Mouse (Mus musculus) ZHBTc4 (cell line): Measurements from ENCODE around the gene Gm10203.
"Not testable (repeated sequence)": the region's sequence is repeated elsewhere in the genome, so short reads cannot be mapped to it uniquely, and the experiment has no call there.

Experiments used
- DNase-seq: peaks from one replicate; pipeline ENCODE4 v3.0.0-alpha.2; 2011; ENCODE audit warnings: low read depth, low spot score

Gm10203 gene

GRCm38 (mm10) chr6:149129870-149130269 is at the start of gene Gm10203:
Gene Gm10203 (plus strand): TSS chr6:149130170.
- DNase-seq, result not testable (repeated sequence)

GRCm38 (mm10) chr6:149092406-149092805 is 37.6 kb upstream of the Gm10203 start:
- no peak for DNase-seq

DNA sequence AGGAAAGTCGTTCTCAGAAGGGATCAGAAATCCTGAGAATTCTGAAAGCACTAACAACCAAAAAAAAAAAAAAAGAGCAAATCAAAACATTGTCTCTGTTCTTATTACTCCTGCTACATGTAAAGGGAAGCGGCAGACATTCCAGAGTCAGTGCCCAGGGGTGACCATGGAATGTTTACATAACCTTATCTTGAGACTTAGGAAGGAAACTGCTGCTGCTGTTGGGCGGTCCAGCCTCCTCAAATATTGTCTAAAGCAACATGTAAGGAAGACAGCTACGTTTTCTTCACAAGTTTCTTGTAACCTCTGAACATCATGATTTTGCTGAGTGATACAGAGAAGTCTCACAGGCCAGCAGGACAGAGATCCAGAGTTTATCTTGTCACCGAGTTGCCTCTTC is 36.5 kb upstream of the Gm10203 start:
- no peak for DNase-seq

DNA sequence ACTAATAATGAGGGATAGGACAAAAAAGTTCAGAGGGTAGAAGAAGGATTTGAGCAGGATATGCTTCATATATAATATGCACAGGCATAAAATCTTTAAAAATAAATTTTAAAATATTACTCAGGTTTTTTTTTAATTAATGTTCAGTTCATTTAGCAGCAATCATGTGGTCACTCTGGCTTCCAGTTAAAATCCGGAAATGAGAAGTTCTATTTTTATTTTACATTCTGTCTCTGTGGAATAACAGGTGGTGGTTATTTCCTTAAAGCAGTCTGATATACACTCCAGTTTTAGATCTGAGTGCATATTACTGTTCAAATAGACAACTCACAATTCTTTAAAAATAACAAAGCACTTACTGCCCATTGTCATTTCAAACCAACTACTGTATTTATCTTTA is 35.4 kb upstream of the Gm10203 start:
- DNase-seq, result no peak

DNA sequence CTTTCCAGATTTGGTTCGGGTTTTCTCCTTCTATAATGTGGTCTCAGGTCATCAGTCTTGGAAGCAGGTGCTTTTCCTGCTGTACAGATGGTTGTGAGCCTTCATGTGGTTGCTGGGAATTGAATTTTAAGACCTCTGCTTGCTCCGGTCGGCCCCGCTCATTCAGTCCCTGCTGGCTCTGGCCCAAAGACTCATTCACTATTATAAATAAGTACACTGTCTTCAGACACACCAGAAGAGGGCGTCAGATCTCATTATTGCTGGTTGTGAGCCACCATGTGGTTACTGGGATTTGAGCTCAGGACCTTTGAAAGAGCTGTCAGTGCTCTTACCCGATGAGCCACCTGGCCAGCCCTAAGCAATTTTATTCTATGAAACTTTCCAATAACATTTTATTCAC is 34.6 kb upstream of the Gm10203 start:
- DNase-seq, result peak; percentile 32

DNA sequence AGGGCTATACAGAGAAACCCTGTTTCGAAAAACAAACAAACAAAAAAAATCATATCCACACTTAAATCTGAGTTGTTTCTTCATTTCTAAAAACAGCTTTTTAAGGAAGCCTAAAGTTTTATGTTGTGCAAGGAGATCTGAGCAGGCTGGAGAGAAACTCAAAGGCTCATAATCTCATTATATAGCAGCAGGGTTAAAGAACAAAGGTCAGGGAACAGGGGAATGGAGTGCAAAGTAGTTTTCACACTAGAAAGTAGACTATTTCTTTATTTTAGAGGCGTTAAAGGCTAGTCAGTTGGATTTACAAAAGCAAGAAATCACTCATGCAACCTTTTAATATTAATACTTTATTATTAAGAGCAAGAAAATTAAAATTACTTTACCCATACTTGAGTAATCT is 33.7 kb upstream of the Gm10203 start:
- no peak for DNase-seq

GRCm38 (mm10) chr6:149097276-149097675 is 32.7 kb upstream of the Gm10203 start:
- DNase-seq, result no peak

GRCm38 (mm10) chr6:149098993-149099392 is 31.0 kb upstream of the Gm10203 start:
- no peak for DNase-seq

DNA sequence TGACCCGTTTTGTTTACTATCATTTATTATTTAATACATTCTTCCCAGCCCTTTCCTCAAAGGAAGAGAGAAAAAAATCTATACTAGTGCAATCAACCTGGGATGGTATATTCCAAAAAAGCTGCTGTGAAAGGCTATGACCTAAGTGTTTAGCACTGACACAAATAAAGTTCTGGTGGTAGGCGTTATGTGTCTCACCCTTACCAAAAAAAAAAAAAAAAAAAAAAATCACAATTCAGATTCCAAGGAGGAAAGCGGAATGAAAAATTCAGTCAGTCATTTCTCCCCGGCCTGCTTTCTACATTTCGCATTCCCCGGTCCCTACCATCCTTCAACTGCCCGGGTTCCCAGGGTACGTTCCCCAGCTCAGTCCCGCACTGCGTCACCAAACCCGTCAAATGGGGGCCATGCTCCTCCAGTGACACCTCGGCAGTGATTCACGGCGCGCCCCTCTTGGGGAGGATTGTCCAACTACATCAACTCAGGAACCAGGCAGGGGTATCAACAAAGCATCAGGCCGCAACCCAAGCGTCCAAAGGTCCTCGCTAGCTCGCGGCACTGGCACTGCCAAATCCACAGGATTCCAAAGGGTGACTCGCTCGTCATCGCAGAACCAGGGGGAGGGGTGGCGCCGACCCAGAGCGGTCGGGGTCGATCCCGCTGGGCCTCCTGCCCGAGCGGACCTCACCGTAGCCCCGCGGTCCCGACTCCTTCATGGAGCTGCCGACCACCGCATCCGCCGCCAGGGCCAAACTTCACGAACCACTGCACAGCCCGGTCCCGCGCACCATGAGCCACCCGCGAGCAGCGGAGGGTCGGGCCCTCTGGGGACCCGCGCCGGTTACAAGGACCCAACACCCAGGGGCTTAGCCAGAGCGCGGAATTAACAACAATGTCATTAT is 29.5 kb upstream of the Gm10203 start:
- DNase-seq, result peak; percentile 81

- peak; percentile 81 for DNase-seq
These were observed 28.7 kb upstream of the Gm10203 start, which contains the start of gene Dennd5b for GRCm38 (mm10) chr6:149101076-149101942. Gene Dennd5b (minus strand): TSS chr6:149101680.

- no peak for DNase-seq
These were observed 28.1 kb upstream of the Gm10203 start for GRCm38 (mm10) chr6:149101943-149102243.

GRCm38 (mm10) chr6:149103451-149103850 is 26.5 kb upstream of the Gm10203 start:
- no peak for DNase-seq

DNA sequence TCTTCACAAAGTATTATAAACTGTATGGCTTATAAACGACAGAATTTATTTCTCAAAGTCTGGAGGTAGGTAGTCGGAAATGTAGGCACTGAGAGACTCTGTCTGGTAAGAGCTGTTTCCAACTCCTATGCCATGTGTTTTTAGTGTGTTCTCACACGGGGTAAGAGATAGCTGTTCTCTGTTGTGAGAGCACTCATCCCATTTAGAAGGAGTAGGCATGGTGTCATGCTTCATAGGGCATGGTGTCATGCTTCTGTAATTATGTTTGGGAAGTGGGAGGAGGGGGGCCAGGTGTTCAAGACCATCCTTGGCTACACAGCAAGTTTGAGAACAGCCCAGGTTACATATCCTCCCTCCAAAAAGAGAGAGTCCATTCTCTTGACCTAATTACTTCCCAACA is 22.4 kb upstream of the Gm10203 start:
- DNase-seq, result no peak

- DNase-seq, result no peak
These were observed 21.1 kb upstream of the Gm10203 start for GRCm38 (mm10) chr6:149108909-149109308.

DNA sequence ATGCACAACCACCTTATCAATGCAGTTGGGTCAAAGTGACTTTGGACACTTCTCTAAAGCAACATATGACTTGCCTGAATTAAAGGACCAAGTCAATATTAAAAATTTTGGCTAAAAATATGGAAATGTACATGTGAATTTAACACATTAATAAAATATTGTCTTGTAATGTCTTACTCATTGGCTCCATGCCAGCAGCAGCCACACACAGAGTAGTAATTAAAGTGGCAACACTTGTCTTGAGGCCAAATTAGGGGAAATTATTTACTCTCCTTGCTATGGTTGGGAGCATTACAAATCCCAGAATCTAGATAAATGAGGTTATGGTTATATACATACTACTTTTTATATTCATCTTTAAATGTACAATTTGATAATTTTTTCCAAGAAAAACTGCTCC is 13.0 kb upstream of the Gm10203 start:
- DNase-seq, result no peak

GRCm38 (mm10) chr6:149118935-149119334 is 11.0 kb upstream of the Gm10203 start:
- no peak for DNase-seq

- peak; percentile 75 for DNase-seq
These were observed 10.1 kb upstream of the Gm10203 start for GRCm38 (mm10) chr6:149119853-149120252.

DNA sequence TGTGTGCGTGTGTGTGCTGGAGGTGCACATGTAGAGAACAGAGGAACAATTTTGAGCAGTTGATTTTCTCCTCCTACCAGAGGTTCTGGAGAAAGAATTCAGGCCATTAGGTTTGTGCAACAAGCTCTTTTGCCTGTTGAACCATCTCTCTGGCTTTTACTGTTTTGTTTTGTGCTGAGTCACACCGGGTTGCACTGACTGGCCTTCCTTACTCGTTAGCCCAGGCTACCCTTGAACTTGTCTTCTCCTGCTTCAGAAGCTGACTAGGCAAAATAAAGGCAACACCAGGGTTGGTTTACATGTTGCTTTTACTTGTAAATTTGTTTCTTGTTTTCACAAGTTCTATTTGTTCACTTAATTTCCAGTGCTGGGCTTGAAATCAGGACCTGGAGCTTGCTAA is 6.9 kb upstream of the Gm10203 start:
- DNase-seq, result no peak

DNA sequence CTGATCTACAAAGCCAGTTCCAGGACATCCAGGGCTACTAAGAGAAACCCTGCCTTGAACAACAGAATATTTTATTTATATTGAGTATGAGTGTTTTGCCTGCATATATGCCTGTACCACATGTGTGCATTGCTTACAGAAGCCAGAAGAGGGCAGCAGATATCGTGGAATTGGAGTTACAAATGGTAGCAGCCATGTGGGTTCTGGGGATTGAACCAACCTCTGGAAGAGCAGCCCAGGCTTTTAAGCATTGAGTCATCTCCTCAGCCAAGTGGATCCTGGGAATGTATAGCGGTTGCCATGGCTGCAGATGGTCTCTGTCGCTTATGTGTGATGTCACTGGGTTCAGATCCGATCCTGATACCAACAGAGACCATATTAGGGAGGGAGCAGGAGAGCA is 3.3 kb upstream of the Gm10203 start:
- DNase-seq, result peak; percentile 83

DNA sequence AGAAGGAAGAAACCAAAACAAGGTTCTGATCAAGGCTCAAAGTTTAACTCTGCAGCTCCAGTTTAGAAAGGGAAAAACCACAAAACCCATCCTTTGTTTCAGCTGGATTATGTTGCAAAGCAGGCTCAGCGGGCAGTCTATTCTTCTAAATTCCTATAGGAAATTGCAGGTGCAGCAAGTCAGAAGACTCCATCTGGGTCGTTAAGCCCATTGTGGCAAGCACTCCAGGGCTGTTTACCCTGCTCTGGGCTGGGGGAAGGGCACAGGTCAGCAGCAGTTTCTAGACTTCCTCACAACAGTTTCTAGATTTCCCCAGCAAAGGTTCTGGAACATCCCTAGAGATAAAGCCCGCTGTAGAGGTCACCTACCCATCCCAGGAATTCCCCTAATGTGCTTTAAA is 1.1 kb downstream of the Gm10203 start:
- DNase-seq, result peak; percentile 97

DNA sequence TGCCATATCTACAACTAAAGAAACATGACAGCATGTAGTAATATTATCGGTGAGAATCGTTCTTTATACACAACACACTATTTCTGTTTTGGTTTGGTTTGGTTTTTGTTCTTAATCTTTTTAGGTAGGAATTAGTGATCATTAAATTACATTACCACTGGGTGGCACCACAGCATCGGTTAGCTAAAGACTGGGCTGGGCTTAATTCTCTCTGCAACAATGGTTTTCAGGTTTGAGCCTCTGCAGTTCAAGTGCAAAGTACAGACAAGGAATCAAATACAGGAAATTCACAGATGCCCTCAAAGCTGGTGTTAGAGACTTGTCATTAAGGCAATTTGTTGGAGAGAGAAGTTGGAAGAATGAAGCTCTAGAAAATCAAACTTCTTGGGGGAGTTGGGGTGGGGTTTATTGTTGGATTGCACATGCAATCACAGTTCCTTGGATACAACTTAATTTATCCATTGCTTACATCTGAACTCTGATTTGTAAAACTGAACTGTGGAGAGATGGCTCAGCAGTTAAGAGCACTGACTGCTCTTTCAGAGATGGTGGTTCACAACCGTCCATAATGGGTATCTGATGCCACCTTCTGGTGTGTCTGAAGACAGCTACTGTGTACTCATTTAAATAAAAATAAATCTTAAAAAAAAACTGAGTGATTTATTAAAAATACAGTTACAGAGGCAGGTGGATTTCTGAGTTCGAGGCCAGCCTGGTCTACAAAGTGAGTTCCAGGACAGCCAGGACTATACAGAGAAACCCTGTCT is 2.5 kb downstream of the Gm10203 start:
- DNase-seq, result peak; percentile 82
